Mouse (Mus musculus) olfactory bulb, adult 2 months (tissue): ENCODE data around the gene Adgrv1.

Experiments used
- CTCF ChIP-seq: fragments of 200-500 bp; IDR thresholded peaks from 2 replicates; pipeline ENCODE4 v1.5.1; 2012; ENCODE audit warnings: low read depth, mild to moderate bottlenecking, low read length, moderate library complexity; ENCODE audit not compliant: insufficient read depth
- POLR2A ChIP-seq: fragments of 200-500 bp; IDR thresholded peaks from 2 replicates; pipeline ENCODE4 v1.6.1; 2012; ENCODE audit warnings: mild to moderate bottlenecking, low read depth, low read length, moderate library complexity; ENCODE audit not compliant: insufficient read depth

DNA sequence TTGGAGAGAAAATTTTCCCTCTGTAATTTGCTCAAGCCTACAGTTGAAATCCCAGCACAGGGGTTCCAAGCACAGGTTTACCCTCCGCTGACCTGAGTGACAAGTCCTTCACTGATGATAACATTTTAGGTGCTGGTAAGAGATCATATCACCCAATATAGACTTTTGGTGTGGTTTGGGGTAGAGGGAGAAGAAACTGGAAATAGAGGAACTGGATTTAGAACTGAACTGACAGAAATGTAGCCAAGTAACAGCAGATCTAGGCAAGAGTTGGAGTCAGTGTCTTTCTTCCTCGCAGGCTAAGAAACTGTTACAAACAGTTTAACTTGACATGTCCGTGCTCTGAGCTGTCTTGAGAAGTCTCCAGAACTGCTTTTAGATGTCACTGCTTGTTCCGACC, 581.5 kb downstream of the Adgrv1 start:
- TF ChIP-seq CTCF (no peak), POLR2A (no peak)
